Mouse (Mus musculus): ENCODE measurements around the gene Mxd3. TPM values are rescaled to one million over a fixed set of nuclear protein-coding genes. Genes with fewer than 3 reads are reported as not detected.
A peak's percentile ranks its signal among the peaks of the same experiment; 100 is the strongest.

Gene Mxd3
- polyA plus RNA-seq, 1 experiment from 2014 or later, result 33.7 TPM

- peak overlapping the region; percentile 69 for H3K4me3 ChIP-seq
- peaks cover 53% of the 10 kb centered on the region for H3K4me1 ChIP-seq (replicated peaks)
- 79% methylated on average over 6 of the region's 6 CpGs for WGBS
Measured at GRCm38 (mm10) chr13:55328171-55328570, 1.5 kb downstream of the Mxd3 start.

GRCm38 (mm10) chr13:55327633-55328032 lies 2.0 kb downstream of the Mxd3 start:
- peaks cover 45% of the 10 kb centered on the region for H3K36me3 ChIP-seq
- peaks cover 58% of the 10 kb centered on the region for H3K4me1 ChIP-seq (replicated peaks)
- WGBS, result 49% methylated on average over 8 of the region's 8 CpGs
- H3K27ac ChIP-seq, result no peak overlapping the region
- DNase-seq (ENCODE audit: low spot score), result peak; percentile 84
- H3K27me3 ChIP-seq (ENCODE audit: insufficient read depth, poor library complexity, severe bottlenecking), result peaks cover 11% of the 10 kb centered on the region
- H3K4me3 ChIP-seq, result peak overlapping the region; percentile 69
- H3K9me3 ChIP-seq, result no peaks in the 10 kb centered on the region

More at GRCm38 (mm10) chr13:55328171-55328570, 1.5 kb downstream of the Mxd3 start:
- Histone ChIP-seq H3K27ac (0 out of 2 replicates have a peak overlapping the region, but pooled peaks have one; percentile 13), H3K27me3 (ENCODE audit: insufficient read depth, poor library complexity, severe bottlenecking) (peaks cover 11% of the 10 kb centered on the region), H3K9me3 (no peaks in the 10 kb centered on the region), H3K36me3 (peaks cover 41% of the 10 kb centered on the region)
- no peak for DNase-seq (ENCODE audit: low spot score)

- no peaks in the 10 kb centered on the region for H3K9me3 ChIP-seq
- peaks cover 60% of the 10 kb centered on the region for H3K4me1 ChIP-seq (replicated peaks)
Measured at GRCm38 (mm10) chr13:55327169-55327568, 2.5 kb downstream of the Mxd3 start.

GRCm38 (mm10) chr13:55325596-55325995 lies 4.0 kb downstream of the Mxd3 start:
- Histone ChIP-seq H3K27ac (no peak overlapping the region), H3K4me1 (replicated peaks) (peaks cover 62% of the 10 kb centered on the region)

More at GRCm38 (mm10) chr13:55327169-55327568, 2.5 kb downstream of the Mxd3 start:
- Histone ChIP-seq H3K4me3 (0 out of 2 replicates have a peak overlapping the region, but pooled peaks have one; percentile 69), H3K27me3 (ENCODE audit: insufficient read depth, poor library complexity, severe bottlenecking) (peaks cover 11% of the 10 kb centered on the region), H3K27ac (no peak overlapping the region), H3K36me3 (peaks cover 45% of the 10 kb centered on the region)
- 61% methylated on average over 4 of the region's 4 CpGs for WGBS
- no peak for DNase-seq (ENCODE audit: low spot score)

GRCm38 (mm10) chr13:55322130-55322825 lies 7.3 kb downstream of the Mxd3 start:
- DNase-seq (ENCODE audit: low spot score), result peak; percentile 35
- Histone ChIP-seq H3K9me3 (no peaks in the 10 kb centered on the region), H3K4me3 (peak overlapping the region; percentile 87), H3K27ac (peak overlapping the region; percentile 95), H3K36me3 (peaks cover 79% of the 10 kb centered on the region), H3K27me3 (ENCODE audit: insufficient read depth, poor library complexity, severe bottlenecking) (no peaks in the 10 kb centered on the region), H3K4me1 (replicated peaks) (peaks cover 41% of the 10 kb centered on the region)
- WGBS, result 2% methylated on average over 31 of the region's 31 CpGs

More at GRCm38 (mm10) chr13:55325596-55325995, 4.0 kb downstream of the Mxd3 start:
- peaks cover 11% of the 10 kb centered on the region for H3K27me3 ChIP-seq (ENCODE audit: insufficient read depth, poor library complexity, severe bottlenecking)
- 0 out of 2 replicates have a peak overlapping the region, but pooled peaks have one; percentile 11 for H3K4me3 ChIP-seq
- H3K9me3 ChIP-seq, result no peaks in the 10 kb centered on the region
- DNase-seq (ENCODE audit: low spot score), result no peak
- 86% methylated on average over 11 of the region's 11 CpGs for WGBS
- peaks cover 47% of the 10 kb centered on the region for H3K36me3 ChIP-seq

GRCm38 (mm10) chr13:55321434-55322129 lies 8.0 kb downstream of the Mxd3 start, which contains the start of gene Rab24:
Rab24 (minus strand) TSS chr13:55321946.
- DNase-seq (ENCODE audit: low spot score), result peak; percentile 89
- under 1% methylated on average over 73 of the region's 73 CpGs for WGBS
- Histone ChIP-seq H3K27me3 (ENCODE audit: insufficient read depth, poor library complexity, severe bottlenecking) (no peaks in the 10 kb centered on the region), H3K27ac (peak within 1 kb of the TSS; percentile 95), H3K9me3 (no peaks in the 10 kb centered on the region), H3K36me3 (peaks cover 80% of the 10 kb centered on the region), H3K4me3 (peak within 1 kb of the TSS; percentile 87), H3K4me1 (replicated peaks) (peaks cover 38% of the 10 kb centered on the region)

- Histone ChIP-seq H3K4me1 (replicated peaks) (peaks cover 38% of the 10 kb centered on the region), H3K9me3 (no peaks in the 10 kb centered on the region), H3K27me3 (ENCODE audit: insufficient read depth, poor library complexity, severe bottlenecking) (no peaks in the 10 kb centered on the region), H3K27ac (peak within 1 kb of the TSS; percentile 95), H3K4me3 (peak within 1 kb of the TSS; percentile 87), H3K36me3 (peaks cover 80% of the 10 kb centered on the region)
- 92% methylated on average over 4 of the region's 4 CpGs for WGBS
- no peak for DNase-seq (ENCODE audit: low spot score)
Measured at GRCm38 (mm10) chr13:55319931-55320533, 9.6 kb downstream of the Mxd3 start, which contains the start of gene Prelid1. Prelid1 (plus strand) TSS chr13:55320500.

- no peaks in the 10 kb centered on the region for H3K27me3 ChIP-seq (ENCODE audit: insufficient read depth, poor library complexity, severe bottlenecking)
- peaks cover 80% of the 10 kb centered on the region for H3K36me3 ChIP-seq
- no peak for DNase-seq (ENCODE audit: low spot score)
- 88% methylated on average over 3 of the region's 3 CpGs for WGBS
- no peak overlapping the region for H3K4me3 ChIP-seq
- no peak overlapping the region for H3K27ac ChIP-seq
- no peaks in the 10 kb centered on the region for H3K9me3 ChIP-seq
- peaks cover 30% of the 10 kb centered on the region for H3K4me1 ChIP-seq (replicated peaks)
Measured at GRCm38 (mm10) chr13:55318351-55318750, 11.3 kb downstream of the Mxd3 start.

GRCm38 (mm10) chr13:55314891-55315412 lies 14.7 kb downstream of the Mxd3 start:
- no peak for DNase-seq (ENCODE audit: low spot score)
- Histone ChIP-seq H3K27me3 (ENCODE audit: insufficient read depth, poor library complexity, severe bottlenecking) (no peaks in the 10 kb centered on the region), H3K36me3 (peaks cover 100% of the 10 kb centered on the region), H3K4me3 (no peak overlapping the region), H3K9me3 (no peaks in the 10 kb centered on the region), H3K27ac (no peak overlapping the region), H3K4me1 (replicated peaks) (peaks cover 3% of the 10 kb centered on the region; the same call in 1 of the 2 replicates)
- 86% methylated on average over 2 of the region's 2 CpGs for WGBS

- no peak for DNase-seq (ENCODE audit: low spot score)
- H3K27ac ChIP-seq, result no peak overlapping the region
- no peaks in the 10 kb centered on the region for H3K4me1 ChIP-seq (replicated peaks)
- H3K27me3 ChIP-seq (ENCODE audit: insufficient read depth, poor library complexity, severe bottlenecking), result no peaks in the 10 kb centered on the region
- H3K36me3 ChIP-seq, result peaks cover 100% of the 10 kb centered on the region
- no peak overlapping the region for H3K4me3 ChIP-seq
- 89% methylated on average over 9 of the region's 9 CpGs for WGBS
- no peaks in the 10 kb centered on the region for H3K9me3 ChIP-seq
Measured at GRCm38 (mm10) chr13:55313051-55313450, 16.6 kb downstream of the Mxd3 start.

GRCm38 (mm10) chr13:55312028-55312630 lies 17.5 kb downstream of the Mxd3 start:
- Histone ChIP-seq H3K27ac (no peak overlapping the region), H3K36me3 (peaks cover 100% of the 10 kb centered on the region), H3K9me3 (no peaks in the 10 kb centered on the region), H3K4me3 (no peak overlapping the region), H3K4me1 (replicated peaks) (no peaks in the 10 kb centered on the region), H3K27me3 (ENCODE audit: insufficient read depth, poor library complexity, severe bottlenecking) (no peaks in the 10 kb centered on the region)
- WGBS, result 94% methylated on average over 8 of the region's 8 CpGs
- DNase-seq (ENCODE audit: low spot score), result no peak

GRCm38 (mm10) chr13:55300913-55301312 lies 28.7 kb downstream of the Mxd3 start:
- no peaks in the 10 kb centered on the region for H3K4me1 ChIP-seq (replicated peaks)
- H3K27ac ChIP-seq, result no peak overlapping the region
- no peak overlapping the region for H3K4me3 ChIP-seq
- 92% methylated on average over 5 of the region's 5 CpGs for WGBS
- no peaks in the 10 kb centered on the region for H3K27me3 ChIP-seq (ENCODE audit: insufficient read depth, poor library complexity, severe bottlenecking)
- no peak for DNase-seq (ENCODE audit: low spot score)
- H3K36me3 ChIP-seq, result peaks cover 100% of the 10 kb centered on the region
- H3K9me3 ChIP-seq, result no peaks in the 10 kb centered on the region
